Mouse (Mus musculus): Measurements from ENCODE around the gene Usp40. TPM values are rescaled to one million over a fixed set of nuclear protein-coding genes. Genes with fewer than 3 reads are reported as not detected.

Gene Usp40
- polyA plus RNA-seq, 1 experiment from 2014 or later = 27.9 TPM

Small RNA genes lying within 50 kb of the gene (microRNA-seq; reads per million reads assigned to microRNA genes)
- not detected for gene Gm25198

Other genes with a start within 250 kb of the Usp40 start
- 1.2 and 1.5 TPM in 2 replicates for gene Sag, start 204.9 kb downstream of the Usp40 start, polyA plus RNA-seq (2014; fragmentation: Nextera tagmentation; extraction: Ambion mirVana)
- gene Dgkd, start 155.3 kb downstream of the Usp40 start, polyA plus RNA-seq (2014; fragmentation: Nextera tagmentation; extraction: Ambion mirVana) = 34.1 and 35.3 TPM in 2 replicates
- gene Ugt1a10, start 46.8 kb upstream of the Usp40 start, polyA plus RNA-seq (2014; fragmentation: Nextera tagmentation; extraction: Ambion mirVana) = not detected in 2 replicates
- gene Ugt1a9, start 62.2 kb upstream of the Usp40 start, polyA plus RNA-seq (2014; fragmentation: Nextera tagmentation; extraction: Ambion mirVana) = not detected in 2 replicates
- gene Ugt1a8, start 79.3 kb upstream of the Usp40 start, polyA plus RNA-seq (2014; fragmentation: Nextera tagmentation; extraction: Ambion mirVana) = not detected in 2 replicates
- gene Ugt1a7c, start 86.5 kb upstream of the Usp40 start, polyA plus RNA-seq (2014; fragmentation: Nextera tagmentation; extraction: Ambion mirVana) = 0.97 and 1.2 TPM in 2 replicates
- not detected in 2 replicates for gene Ugt1a6b, start 94.7 kb upstream of the Usp40 start, polyA plus RNA-seq (2014; fragmentation: Nextera tagmentation; extraction: Ambion mirVana)
- gene Ugt1a6a, start 126.3 kb upstream of the Usp40 start, polyA plus RNA-seq (2014; fragmentation: Nextera tagmentation; extraction: Ambion mirVana) = not detected in 2 replicates
- not detected in 2 replicates for gene Ugt1a5, start 157.5 kb upstream of the Usp40 start, polyA plus RNA-seq (2014; fragmentation: Nextera tagmentation; extraction: Ambion mirVana)
- gene Ugt1a2, start 192.1 kb upstream of the Usp40 start, polyA plus RNA-seq (2014; fragmentation: Nextera tagmentation; extraction: Ambion mirVana) = not detected in 2 replicates
- 13.4 and 15.4 TPM in 2 replicates for gene Dnajb3, start 197.2 kb upstream of the Usp40 start, polyA plus RNA-seq (2014; fragmentation: Nextera tagmentation; extraction: Ambion mirVana)
- gene Ugt1a1, start 203.4 kb upstream of the Usp40 start, polyA plus RNA-seq (2014; fragmentation: Nextera tagmentation; extraction: Ambion mirVana) = not detected in 2 replicates
- gene Mroh2a, start 218.4 kb upstream of the Usp40 start, polyA plus RNA-seq (2014; fragmentation: Nextera tagmentation; extraction: Ambion mirVana) = 1.6 and 1.7 TPM in 2 replicates